Mouse (Mus musculus): ENCODE measurements around the gene Pak6. TPM values are rescaled to one million over a fixed set of nuclear protein-coding genes. Genes with fewer than 3 reads are reported as not detected.
A peak's percentile ranks its signal among the peaks of the same experiment; 100 is the strongest.

Gene Pak6
- polyA plus RNA-seq, 1 experiment = not detected

DNA sequence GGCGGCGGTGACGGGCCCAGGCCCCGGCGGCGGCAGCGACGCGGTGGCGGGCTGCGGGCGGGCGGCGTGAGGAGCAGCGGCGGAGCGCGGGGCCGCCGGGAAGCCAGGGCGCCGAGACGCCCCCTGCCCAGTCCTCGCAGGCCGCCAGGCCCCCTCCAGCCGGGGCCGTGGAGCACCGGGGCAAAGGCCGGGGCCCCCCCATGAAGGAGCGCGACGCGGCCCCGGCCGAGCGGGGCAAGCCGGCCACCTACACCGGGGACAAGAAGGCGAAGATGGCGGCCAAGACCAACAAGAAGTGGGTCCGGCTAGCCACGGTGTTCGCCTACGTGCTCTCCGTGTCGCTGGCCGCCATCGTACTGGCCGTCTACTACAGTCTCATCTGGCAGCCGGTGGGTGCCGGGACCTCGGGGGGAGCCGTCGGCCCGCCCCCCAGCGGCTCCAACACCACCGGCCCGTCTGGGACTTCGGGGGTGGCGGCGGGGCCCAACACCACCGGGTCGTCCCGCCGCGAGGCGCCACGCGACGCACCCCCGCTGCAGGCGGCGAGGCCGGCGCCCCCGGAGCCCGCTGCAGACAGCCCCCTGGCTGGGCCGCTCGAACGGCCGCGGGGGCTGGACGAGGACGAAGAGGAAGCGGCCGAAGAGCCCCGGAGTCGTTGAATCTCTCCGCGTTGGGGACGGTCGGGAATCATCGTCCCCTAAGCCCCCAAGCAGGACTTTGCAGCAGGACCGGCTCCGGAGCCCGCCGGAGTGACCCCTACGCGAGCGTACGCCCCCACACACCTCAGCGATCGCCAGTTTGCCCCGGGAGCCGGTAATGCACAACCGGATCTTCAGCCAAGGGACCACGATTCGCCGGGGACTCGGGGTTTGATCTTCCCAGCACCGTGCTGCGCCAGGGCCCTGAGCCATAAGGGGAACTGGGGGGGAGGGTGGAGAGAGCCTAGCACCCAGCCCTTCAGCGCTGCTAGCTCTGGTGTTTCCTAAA is 83.1 kb downstream of the Pak6 start:
- H3K4me3 ChIP-seq (ENCODE audit: insufficient read depth, low read depth, low read length) = peak overlapping the region; percentile 95
- peaks cover 5% of the 10 kb centered on the region; the same call in 1 of the 2 replicates for H3K4me1 ChIP-seq (ENCODE audit: control insufficient read depth, insufficient read depth, insufficient read length, low read length)
- peak overlapping the region; percentile 65 for H3K27ac ChIP-seq (replicated peaks; ENCODE audit: low read depth, low read length)

DNA sequence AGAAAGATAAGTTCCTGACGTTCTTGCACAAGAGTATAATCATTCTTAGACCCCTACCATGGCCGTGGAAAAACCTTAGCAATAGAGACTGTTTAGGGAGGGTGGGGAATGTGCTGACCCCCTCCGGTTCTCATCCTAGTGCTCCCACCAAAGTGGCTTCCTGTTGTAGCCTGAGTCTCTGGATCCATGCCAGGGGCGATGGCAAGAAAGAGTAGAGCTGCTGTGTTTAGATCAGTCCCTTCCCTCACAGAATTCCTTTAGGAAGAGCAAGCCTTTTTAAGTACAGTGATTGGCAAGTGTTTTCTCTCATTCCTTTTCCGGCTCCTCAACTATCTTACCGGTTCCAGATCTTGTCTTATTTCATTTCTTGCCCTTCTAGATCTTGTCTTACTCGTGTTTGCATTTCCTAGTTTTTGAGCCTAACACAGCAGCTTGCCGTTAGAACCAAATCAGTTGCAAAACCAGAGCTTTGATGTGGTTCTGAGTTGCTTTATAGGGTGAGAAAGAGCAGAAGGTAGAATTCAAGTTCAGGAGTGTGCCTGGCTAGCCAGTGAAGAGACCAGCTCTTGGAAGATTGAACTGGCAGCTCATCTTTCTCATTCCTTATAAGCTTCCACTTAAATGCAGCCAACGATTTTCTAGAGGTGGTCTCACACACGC is 84.3 kb downstream of the Pak6 start:
- Histone ChIP-seq H3K27ac (replicated peaks; ENCODE audit: low read depth, low read length) (no peak overlapping the region), H3K4me3 (ENCODE audit: insufficient read depth, low read depth, low read length) (peak overlapping the region; percentile 95), H3K4me1 (ENCODE audit: control insufficient read depth, insufficient read depth, insufficient read length, low read length) (peaks cover 5% of the 10 kb centered on the region; the same call in 1 of the 2 replicates)

Other genes with a start within 250 kb of the Pak6 start
- gene Srp14, start 183.6 kb upstream of the Pak6 start, polyA plus RNA-seq (2012; ENCODE audit: insufficient read depth, insufficient read length, missing spikeins) = 226 and 250 TPM in 2 replicates
- gene Bmf, start 113.6 kb upstream of the Pak6 start, polyA plus RNA-seq (2012; ENCODE audit: insufficient read depth, insufficient read length, missing spikeins) = 2.5 and 3.0 TPM in 2 replicates
- 0.52 and 1.2 TPM in 2 replicates for gene Bub1b, start 65.1 kb upstream of the Pak6 start, polyA plus RNA-seq (2012; ENCODE audit: insufficient read depth, insufficient read length, missing spikeins)
- gene Ankrd63, start 40.7 kb downstream of the Pak6 start, polyA plus RNA-seq (2012; ENCODE audit: insufficient read depth, insufficient read length, missing spikeins) = not detected in 2 replicates
- gene Plcb2, start 65.1 kb downstream of the Pak6 start, polyA plus RNA-seq (2012; ENCODE audit: insufficient read depth, insufficient read length, missing spikeins) = 0.67 and 0.71 TPM in 2 replicates
- 41.7 and 48.7 TPM in 2 replicates for gene Inafm2, start 82.5 kb downstream of the Pak6 start, polyA plus RNA-seq (2012; ENCODE audit: insufficient read depth, insufficient read length, missing spikeins)
- 4.0 and 4.8 TPM in 2 replicates for gene Ccdc9b, start 99.4 kb downstream of the Pak6 start, polyA plus RNA-seq (2012; ENCODE audit: insufficient read depth, insufficient read length, missing spikeins)
- not detected in 2 replicates for gene Phgr1, start 109.5 kb downstream of the Pak6 start, polyA plus RNA-seq (2012; ENCODE audit: insufficient read depth, insufficient read length, missing spikeins)
- gene Disp2, start 116.4 kb downstream of the Pak6 start, polyA plus RNA-seq (2012; ENCODE audit: insufficient read depth, insufficient read length, missing spikeins) = 0.32 and 0.38 TPM in 2 replicates
- 1.5 TPM in 1 of 2 replicates, not detected in the other for gene Knstrn, start 150.7 kb downstream of the Pak6 start, polyA plus RNA-seq (2012; ENCODE audit: insufficient read depth, insufficient read length, missing spikeins)
- 134 and 164 TPM in 2 replicates for gene Ivd, start 198.7 kb downstream of the Pak6 start, polyA plus RNA-seq (2012; ENCODE audit: insufficient read depth, insufficient read length, missing spikeins)
- 3.8 and 4.3 TPM in 2 replicates for gene Bahd1, start 237.1 kb downstream of the Pak6 start, polyA plus RNA-seq (2012; ENCODE audit: insufficient read depth, insufficient read length, missing spikeins)